Mouse (Mus musculus) adrenal gland, adult 18-20 months (tissue): ENCODE data around the gene Cmtm4. TPM values are rescaled to one million over a fixed set of nuclear protein-coding genes. Genes with fewer than 3 reads are reported as not detected.

ENCODE experiments used
- DNase-seq, 2 experiments: peaks; one replicate each; pipeline ENCODE4 v3.0.0; 2021 to 2022; ENCODE audit warnings: low spot score in 2 of 2
- total RNA-seq, 2 experiments: library from RNA; stranded (reverse); gene quantifications; 1 replicate in 1 of 2; 2 replicates in 1 of 2; pipeline ENCODE4 v1.2.3; 2021

Cmtm4 gene
- total RNA-seq, 2 experiments from 2014 or later, result 39.6 to 44.5 TPM

DNA sequence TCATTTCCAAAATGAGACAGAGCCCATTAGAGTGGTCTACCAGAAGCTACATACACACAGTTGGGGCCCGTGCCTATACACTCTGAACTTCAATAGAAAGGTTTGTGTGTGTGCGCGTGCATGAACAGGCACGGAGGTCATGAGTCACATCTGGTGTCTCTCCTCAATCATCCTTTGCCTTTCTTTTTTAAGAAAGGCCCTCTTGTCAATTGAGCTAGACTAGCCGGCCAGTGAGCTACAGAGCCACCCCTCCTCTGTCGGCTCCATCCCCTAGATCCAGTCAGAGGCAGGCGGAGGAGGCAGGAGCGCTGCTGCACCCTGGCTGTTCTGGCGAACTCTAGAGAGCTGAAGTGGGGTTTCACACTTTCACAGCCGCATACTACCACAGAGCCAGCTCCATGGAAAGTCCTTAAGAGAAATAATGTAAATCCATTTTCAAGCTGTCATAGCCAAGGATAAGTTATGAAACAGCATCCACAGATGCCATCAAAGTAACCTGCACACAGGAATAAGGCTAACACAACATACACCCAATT is 16.2 kb downstream of the Cmtm4 start:
- DNase-seq, result no peak

DNA sequence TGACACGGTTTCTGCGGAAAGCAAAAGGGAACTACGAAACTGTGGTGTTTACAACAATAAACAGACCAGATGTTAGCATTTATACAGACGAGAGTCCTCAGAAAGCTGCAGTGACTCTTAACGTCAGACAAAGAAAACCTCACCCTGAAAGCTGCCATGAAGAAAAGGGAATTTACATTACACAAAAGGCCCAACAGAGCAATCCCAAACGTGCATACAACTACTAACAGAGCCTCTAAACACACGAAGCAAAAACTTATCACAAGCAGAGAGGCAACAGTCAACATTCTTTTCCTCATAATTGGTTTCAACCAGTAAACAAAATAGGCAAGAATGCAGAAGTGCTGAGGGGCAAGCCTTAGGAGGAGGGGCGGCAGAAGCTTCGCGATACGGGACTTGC is 18.9 kb downstream of the Cmtm4 start:
- DNase-seq, result no peak

- DNase-seq, result no peak
These were observed 19.6 kb downstream of the Cmtm4 start for GRCm38 (mm10) chr8:104375959-104376358.

DNA sequence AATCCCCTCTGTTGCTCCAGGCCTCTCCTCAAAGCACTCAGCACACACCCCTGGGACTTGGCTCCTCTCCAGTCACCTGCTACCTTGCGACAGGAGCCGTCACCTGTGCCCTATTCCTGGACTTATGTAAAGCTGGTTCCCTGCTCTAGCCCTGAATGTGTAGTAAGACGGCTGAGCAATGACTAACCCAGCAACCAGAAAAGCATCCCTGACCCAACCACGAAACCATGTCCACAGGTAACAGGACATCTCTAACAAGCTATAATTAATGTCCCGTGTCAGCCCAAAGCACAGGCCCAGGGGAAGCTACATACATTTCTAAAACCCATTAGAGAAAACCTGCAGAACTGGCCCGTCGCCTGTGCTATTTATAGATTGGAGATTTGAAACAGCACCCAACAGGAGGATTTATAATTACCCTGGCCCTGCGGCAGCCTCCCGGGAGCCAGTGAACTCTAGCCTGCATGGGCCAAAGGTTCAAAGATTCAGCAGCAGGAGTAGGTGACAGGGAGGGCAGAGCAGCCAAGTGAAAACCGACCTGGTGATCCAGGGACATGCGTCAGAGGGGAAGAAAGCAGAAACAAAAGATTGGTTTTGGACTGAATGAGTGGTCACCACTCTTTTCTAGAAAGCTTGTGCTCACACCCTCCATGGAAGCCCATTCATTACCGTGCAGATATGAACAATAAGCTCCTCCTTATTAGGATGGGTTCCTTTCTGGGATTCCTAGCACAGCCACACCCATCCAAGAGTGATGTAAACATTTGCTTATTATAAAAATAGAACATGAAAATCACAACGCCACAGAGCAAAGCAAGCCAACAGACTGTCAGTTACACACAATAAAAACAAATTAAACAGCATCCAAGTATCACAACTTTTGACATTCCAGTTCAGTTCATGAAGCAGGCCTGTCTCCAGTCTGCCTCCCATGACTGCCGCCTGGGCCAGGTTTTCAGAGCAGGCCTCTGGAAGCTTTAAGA is 20.5 kb downstream of the Cmtm4 start:
- DNase-seq, result no peak

- no peak for DNase-seq
These were observed 21.3 kb downstream of the Cmtm4 start for GRCm38 (mm10) chr8:104374269-104374668.

- no peak for DNase-seq
These were observed 21.8 kb downstream of the Cmtm4 start for GRCm38 (mm10) chr8:104373779-104374178.

DNA sequence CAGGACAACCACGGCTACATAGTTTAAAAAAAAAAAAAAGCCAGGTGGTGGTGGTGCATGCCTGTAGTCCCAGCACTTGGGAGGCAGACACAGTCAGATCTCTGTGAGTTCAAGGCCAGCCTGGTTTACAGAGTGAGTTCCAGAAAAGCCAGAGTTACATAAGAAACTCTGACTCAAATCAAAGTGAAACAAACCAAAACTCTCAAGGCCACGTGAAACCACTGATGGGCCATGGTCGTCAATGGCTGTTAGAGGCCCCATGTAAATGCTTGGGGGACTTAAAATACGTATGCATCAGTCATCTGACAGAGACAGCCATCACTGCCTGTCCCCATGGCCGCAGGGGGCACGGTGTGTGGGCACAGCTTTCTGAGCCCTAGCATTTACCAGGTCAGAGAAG is 24.5 kb downstream of the Cmtm4 start:
- DNase-seq, result no peak

DNA sequence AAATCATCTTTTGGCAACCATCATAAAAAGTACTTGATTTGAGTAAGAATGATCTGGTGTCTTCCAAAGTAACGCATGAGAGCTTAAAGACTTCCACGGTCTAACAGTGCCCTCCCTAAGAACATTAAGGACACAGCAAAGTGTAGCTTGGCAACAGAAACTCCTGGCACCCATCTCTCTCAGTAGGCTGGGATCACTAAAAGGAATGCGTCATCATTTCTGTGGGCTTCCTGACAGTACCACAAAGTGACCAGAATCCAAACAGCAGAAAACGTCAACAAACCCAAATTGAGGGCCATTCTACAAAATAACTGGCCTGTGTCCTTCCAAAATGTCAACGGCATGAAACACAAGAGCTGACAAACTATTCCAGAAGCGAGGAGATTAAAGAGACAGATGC is 25.5 kb downstream of the Cmtm4 start:
- no peak for DNase-seq

DNA sequence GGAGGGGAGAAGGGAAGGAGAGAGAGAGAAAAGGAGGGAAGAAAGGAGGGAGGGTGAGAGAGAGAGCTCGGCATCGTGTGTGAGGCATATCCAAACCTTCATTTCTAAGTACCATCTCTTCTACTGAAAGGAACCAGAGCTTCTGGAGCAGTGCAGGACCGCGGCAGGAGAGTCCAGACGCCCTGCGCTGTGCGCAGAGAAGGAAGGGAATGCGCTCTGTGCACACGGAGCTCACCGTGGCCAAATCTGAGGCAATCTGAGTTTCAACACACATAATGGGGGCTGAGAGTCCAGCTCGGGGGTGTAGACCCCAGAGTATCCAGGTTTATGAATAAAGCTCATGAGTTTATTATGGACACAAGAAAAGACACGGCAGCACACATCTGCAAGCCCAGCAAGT is 26.0 kb downstream of the Cmtm4 start:
- no peak for DNase-seq

GRCm38 (mm10) chr8:104367398-104367797 is 28.2 kb downstream of the Cmtm4 start:
- no peak for DNase-seq

- DNase-seq, result no peak
These were observed 29.9 kb downstream of the Cmtm4 start for GRCm38 (mm10) chr8:104365695-104366094.

DNA sequence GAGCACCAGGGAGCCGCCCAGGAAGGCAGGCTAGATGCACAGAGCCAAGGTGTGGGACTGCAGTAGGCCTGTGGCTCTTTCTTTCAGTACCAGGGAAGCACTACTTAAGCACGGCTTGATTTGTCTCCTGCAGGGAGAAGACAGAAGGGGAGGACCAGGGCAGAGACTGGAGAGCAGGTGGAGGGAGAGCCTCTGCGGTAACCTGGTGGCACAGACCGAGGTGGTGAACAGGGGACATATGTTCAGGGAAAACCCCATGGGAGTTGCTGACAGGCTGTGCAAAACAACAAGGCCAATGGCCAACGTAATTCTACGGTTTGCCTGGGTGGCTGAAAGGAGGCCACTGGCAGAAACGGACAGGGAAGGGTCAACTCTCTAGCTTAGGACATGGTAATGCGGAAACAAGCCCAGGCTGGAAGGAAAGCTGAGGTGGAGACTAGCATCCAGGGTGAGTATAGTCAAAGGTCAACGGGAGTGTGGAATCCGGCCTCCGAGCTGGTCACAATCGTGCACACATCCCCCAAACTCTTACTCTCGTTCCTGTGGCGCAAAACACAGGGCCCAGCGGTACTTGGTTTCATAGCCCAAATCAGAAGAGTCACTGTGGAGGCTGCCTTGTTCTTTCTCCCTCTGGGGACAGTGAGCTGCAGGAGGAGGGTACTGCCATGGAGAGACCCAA is 35.7 kb downstream of the Cmtm4 start:
- DNase-seq, result no peak

- DNase-seq, result no peak
These were observed 37.0 kb downstream of the Cmtm4 start for GRCm38 (mm10) chr8:104358637-104359036.

- no peak for DNase-seq
These were observed 41.1 kb downstream of the Cmtm4 start for GRCm38 (mm10) chr8:104354504-104354903.

DNA sequence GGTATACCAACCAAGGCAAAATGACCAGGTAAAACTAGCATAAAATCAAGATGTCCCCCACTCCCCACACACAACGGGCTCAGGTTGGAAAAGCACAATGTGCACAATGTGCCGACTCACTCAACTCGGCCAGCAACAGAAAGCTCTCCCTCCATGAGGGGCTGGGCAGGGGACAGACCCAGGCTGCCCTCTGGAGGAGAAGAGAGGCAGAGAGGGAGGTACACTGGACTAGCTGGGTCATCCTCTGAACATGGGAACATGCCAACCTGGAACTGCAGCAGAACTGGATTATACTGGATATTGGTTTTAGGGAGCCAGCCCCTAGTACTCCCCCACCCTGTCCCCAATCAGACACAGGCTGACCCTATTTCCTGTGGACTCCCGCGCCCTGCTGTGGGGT is 42.4 kb downstream of the Cmtm4 start:
- DNase-seq, result no peak

GRCm38 (mm10) chr8:104350047-104350446 is 45.6 kb downstream of the Cmtm4 start:
- no peak for DNase-seq

DNA sequence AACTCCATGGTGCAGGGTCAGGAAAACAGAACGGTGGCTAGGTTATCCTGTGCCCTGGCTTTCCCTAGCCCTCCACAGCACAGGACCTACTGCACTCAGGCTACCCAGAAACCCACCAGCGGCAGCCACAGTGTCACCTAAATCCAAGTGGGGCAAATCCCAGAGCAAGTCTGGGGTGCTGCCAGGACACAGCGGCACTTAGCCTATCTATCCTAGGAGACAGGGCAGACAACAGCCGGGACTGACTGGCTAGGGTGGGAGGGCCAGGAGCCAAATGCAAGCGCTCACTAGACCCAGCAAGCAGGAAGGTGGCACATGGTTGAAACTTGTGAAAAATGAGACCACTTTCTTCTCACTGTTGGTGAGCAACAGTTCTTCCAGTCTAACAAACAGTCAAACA is 46.6 kb downstream of the Cmtm4 start:
- DNase-seq, result no peak

GRCm38 (mm10) chr8:104346706-104347105 is 48.9 kb downstream of the Cmtm4 start:
- no peak for DNase-seq

DNA sequence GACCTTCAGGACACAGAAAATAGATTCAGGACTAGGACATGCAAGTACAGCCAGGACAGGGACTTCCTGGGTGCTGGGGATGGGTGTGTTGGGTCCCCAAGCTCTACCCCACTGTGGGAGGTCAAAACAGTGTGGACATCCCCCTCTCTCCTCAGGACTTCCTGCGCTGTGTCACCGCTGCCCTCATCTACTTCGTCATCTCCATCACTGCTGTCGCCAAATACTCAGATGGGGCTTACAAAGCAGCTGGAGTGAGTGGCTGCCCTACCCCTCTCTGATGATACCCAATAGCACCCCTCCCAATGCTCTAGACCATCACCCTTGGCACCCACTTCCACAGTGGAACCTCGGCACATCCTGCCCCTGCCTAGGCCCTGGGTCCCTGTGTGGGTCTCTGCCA is 51.0 kb downstream of the Cmtm4 start:
- no peak for DNase-seq

- DNase-seq, result peak; percentile 88 to 89
These were observed 51.6 kb downstream of the Cmtm4 start for GRCm38 (mm10) chr8:104343957-104344356.

DNA sequence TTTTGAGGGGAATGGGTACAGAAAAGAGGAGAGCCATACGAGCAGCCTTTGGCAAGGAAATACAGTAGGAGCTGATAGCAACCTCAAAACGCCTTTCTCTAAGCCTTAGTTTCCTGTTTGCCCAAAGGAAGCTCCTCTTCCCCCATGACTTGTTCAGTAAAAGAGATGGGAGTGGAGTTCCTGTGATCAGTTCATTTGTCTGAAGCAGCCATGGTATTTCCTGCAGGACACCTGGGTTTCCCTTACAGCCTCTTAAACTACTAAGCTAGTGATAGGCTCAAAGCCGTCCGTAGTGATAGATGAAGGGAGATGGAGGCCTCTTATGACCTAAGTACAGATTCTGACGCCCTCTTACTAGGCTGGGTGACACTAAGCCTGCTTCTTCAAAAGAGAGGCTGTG is 53.2 kb downstream of the Cmtm4 start:
- DNase-seq, result no peak

GRCm38 (mm10) chr8:104341678-104342077 is 53.9 kb downstream of the Cmtm4 start:
- no peak for DNase-seq
